Mouse (Mus musculus): Measurements from ENCODE around the gene Ankrd40. TPM values are rescaled to one million over a fixed set of nuclear protein-coding genes. Genes with fewer than 3 reads are reported as not detected.

Ankrd40 gene
- total RNA-seq, 2 experiments from 2014 or later: 227 to 239 TPM

- intact Hi-C loops (cut with DNase I): no loop called here
- DNase-seq: no peak
These were observed 63.0 kb downstream of the Ankrd40 start for GRCm38 (mm10) chr11:94390825-94391224.

Other genes starting within 250 kb of the Ankrd40 start
- gene Tob1, start 116.5 kb upstream of the Ankrd40 start, total RNA-seq (2021): 10 to 100 TPM; 64.1 to 67.6 TPM
- 1 to 10 TPM; 1.5 to 1.8 TPM for gene Wfikkn2, start 82.0 kb upstream of the Ankrd40 start, total RNA-seq (2021)
- gene Gm21885, start 46.1 kb upstream of the Ankrd40 start, total RNA-seq (2021): not detected
- 10 to 100 TPM; 40.6 to 45.0 TPM for gene Luc7l3, start 6.0 kb upstream of the Ankrd40 start, total RNA-seq (2021)
- gene Abcc3, start 65.0 kb downstream of the Ankrd40 start, total RNA-seq (2021): 1 to 10 TPM; 2.6 to 3.3 TPM
- 10 to 100 TPM; 27.6 to 28.8 TPM for gene Cacna1g, start 146.2 kb downstream of the Ankrd40 start, total RNA-seq (2021)
- gene Spata20, start 158.2 kb downstream of the Ankrd40 start, total RNA-seq (2021): 1 to 10 TPM in 1 of 2 experiments, under 1 TPM in 1; 0.54 to 1.1 TPM
- 10 to 100 TPM; 19.9 to 24.0 TPM for gene Epn3, start 172.0 kb downstream of the Ankrd40 start, total RNA-seq (2021)
- gene Mycbpap, start 193.7 kb downstream of the Ankrd40 start, total RNA-seq (2021): 1 to 10 TPM; 1.4 to 2.1 TPM
- gene Rsad1, start 221.3 kb downstream of the Ankrd40 start, total RNA-seq (2021): 1 to 10 TPM; 9.4 to 9.6 TPM
- gene Chad, start 237.0 kb downstream of the Ankrd40 start, total RNA-seq (2021): 1 to 10 TPM in 1 of 2 experiments, under 1 TPM in 1; 0.22 to 2.4 TPM